Mouse (Mus musculus): ENCODE measurements around the gene 2700097O09Rik. TPM values are rescaled to one million over a fixed set of nuclear protein-coding genes. Genes with fewer than 3 reads are reported as not detected.
A peak's percentile ranks its signal among the peaks of the same experiment; 100 is the strongest.

The 2700097O09Rik gene
- total and polyA plus RNA-seq, 3 experiments, result 14.6 to 18.3 TPM; not detected in 1

DNA sequence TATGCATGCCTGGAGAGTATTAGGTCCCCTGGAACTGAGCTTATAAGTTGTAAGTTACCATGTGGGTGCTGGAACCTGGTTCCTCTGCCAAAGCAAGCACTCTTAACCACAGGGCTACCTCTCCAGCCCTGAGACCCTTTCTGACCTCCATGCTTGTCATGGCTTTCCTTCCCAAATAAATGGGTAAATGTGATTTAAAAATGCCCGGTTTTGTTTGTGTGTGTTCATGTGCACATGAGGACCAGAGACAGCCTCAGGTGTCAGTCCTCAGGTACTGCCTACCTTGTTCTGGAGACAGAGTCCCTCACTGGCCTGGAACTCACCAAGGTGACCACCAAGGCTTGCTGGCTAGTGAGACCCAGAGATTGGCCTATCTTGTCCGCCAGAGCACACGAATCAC is 75.5 kb downstream of the 2700097O09Rik start:
- H3K9ac ChIP-seq (ENCODE audit: control insufficient read depth, low read depth, low read length, poor library complexity, severe bottlenecking), result no peak overlapping the region
- no peak overlapping the region for H3K4me3 ChIP-seq (ENCODE audit: control insufficient read depth in 1 of 2, insufficient read depth in 1 of 2, low read depth in 2 of 2, low read length in 2 of 2)
- H3K27ac ChIP-seq (ENCODE audit: control insufficient read depth, low read depth, low read length), result no peak overlapping the region
- H3K79me2 ChIP-seq (ENCODE audit: control insufficient read depth, insufficient read depth, low read length, poor library complexity), result no peaks in the 10 kb centered on the region
- no peak for TF ChIP-seq MYC (IDR thresholded peaks at IDR 0.05; ENCODE audit: low read depth, low read length)
- no peaks in the 10 kb centered on the region for H3K27me3 ChIP-seq (ENCODE audit: control insufficient read depth in 1 of 2, insufficient read depth in 2 of 2, low read length in 2 of 2)
- H3K36me3 ChIP-seq (ENCODE audit: control insufficient read depth in 1 of 2, insufficient read depth in 2 of 2, low read length in 2 of 2), result peaks cover 0 to 6% of the 10 kb centered on the region in 2 experiments; a peak in 2 of 4 replicates
- H3K9me3 ChIP-seq (replicated peaks; ENCODE audit: insufficient read depth, low read length), result no peaks in the 10 kb centered on the region
- H3K4me1 ChIP-seq (ENCODE audit: control insufficient read depth in 1 of 2, insufficient read depth in 2 of 2, low read length in 2 of 2), result peaks cover 4 to 11% of the 10 kb centered on the region in 2 experiments
- DNase-seq (ENCODE audit: low read depth, low spot score), result no peak

DNA sequence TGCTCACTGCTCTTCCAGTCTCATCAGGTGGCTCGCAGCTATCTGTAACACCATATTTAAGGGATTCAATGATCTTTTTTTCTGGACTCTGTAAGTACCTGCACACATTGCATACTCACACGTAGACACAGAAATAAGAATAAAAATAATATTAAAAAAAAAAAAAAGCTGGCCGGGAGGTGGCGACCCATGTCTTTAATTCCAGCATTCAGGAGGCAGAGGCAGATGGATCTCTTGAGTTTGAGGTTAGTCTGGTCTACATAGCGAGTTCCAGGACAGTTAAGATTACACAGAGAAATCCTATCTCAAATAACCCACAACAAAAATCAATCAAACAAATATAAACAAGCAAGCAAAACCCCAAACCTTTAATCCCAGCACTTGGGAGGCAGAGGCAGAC is 76.1 kb downstream of the 2700097O09Rik start:
- H3K9me3 ChIP-seq (replicated peaks; ENCODE audit: insufficient read depth, low read length), result no peaks in the 10 kb centered on the region
- TF ChIP-seq CHD2 (IDR thresholded peaks at IDR 0.05; ENCODE audit: low read length) (no peak), POLR2A (IDR thresholded peaks at IDR 0.05; ENCODE audit: control insufficient read depth in 1 of 2, insufficient read depth in 1 of 2, low read depth in 1 of 2, low read length in 2 of 2, poor library complexity in 1 of 2) (no peak), SIN3A (IDR thresholded peaks at IDR 0.05; ENCODE audit: low read length) (no peak), ZNF384 (IDR thresholded peaks at IDR 0.05; ENCODE audit: low read depth, low read length) (peak; percentile 62), HCFC1 (IDR thresholded peaks at IDR 0.05; ENCODE audit: low read depth, low read length) (no peak), E2F4 (IDR thresholded peaks at IDR 0.05; ENCODE audit: borderline replicate concordance, low read depth, low read length) (no peak), KAT2A (conservative IDR thresholded peaks at IDR 0.05; ENCODE audit: low read depth, low read length) (no peak), TBP (IDR thresholded peaks at IDR 0.05; ENCODE audit: low read depth, low read length) (no peak), POLR2AphosphoS5 (IDR thresholded peaks at IDR 0.05; ENCODE audit: borderline replicate concordance, low read depth, low read length) (no peak), RCOR1 (IDR thresholded peaks at IDR 0.05; ENCODE audit: low read depth, low read length) (no peak), MYB (IDR thresholded peaks at IDR 0.05; ENCODE audit: low read depth, low read length) (no peak), ZC3H11A (IDR thresholded peaks at IDR 0.05; ENCODE audit: low read depth, low read length) (peak; percentile 71), CTCF (IDR thresholded peaks at IDR 0.05 in 2 of 3, conservative IDR thresholded peaks at IDR 0.05 in 1 of 3; ENCODE audit: control insufficient read depth in 1 of 3, insufficient read depth in 1 of 3, low read depth in 2 of 3, low read length in 3 of 3, poor library complexity in 1 of 3, severe bottlenecking in 1 of 3) (peak in 2 of 3 experiments; percentile 30 to 47; a peak in 3 of 6 replicates), GATA1 (IDR thresholded peaks at IDR 0.05; ENCODE audit: low read depth, low read length) (no peak), RAD21 (IDR thresholded peaks at IDR 0.05; ENCODE audit: low read depth, low read length) (peak; percentile 69), UBTF (IDR thresholded peaks at IDR 0.05; ENCODE audit: borderline replicate concordance, insufficient read depth, low read depth, low read length) (no peak), SMC3 (IDR thresholded peaks at IDR 0.05; ENCODE audit: low read depth, low read length) (peak; percentile 61), JUND (IDR thresholded peaks at IDR 0.05; ENCODE audit: low read depth, low read length) (no peak), CHD1 (IDR thresholded peaks at IDR 0.05; ENCODE audit: low read depth, low read length) (no peak), TAL1 (IDR thresholded peaks at IDR 0.05; ENCODE audit: low read length) (no peak), ELF1 (IDR thresholded peaks at IDR 0.05; ENCODE audit: low read depth, low read length) (no peak)
- no peak overlapping the region for H3K27ac ChIP-seq (ENCODE audit: control insufficient read depth, low read depth, low read length)
- peak; percentile 33 for DNase-seq (ENCODE audit: low read depth, low spot score)
- H3K36me3 ChIP-seq (ENCODE audit: control insufficient read depth in 1 of 2, insufficient read depth in 2 of 2, low read length in 2 of 2), result peaks cover 0 to 6% of the 10 kb centered on the region in 2 experiments; a peak in 2 of 4 replicates
- H3K27me3 ChIP-seq (ENCODE audit: control insufficient read depth in 1 of 2, insufficient read depth in 2 of 2, low read length in 2 of 2), result no peaks in the 10 kb centered on the region
- peaks cover 2 to 11% of the 10 kb centered on the region in 2 experiments for H3K4me1 ChIP-seq (ENCODE audit: control insufficient read depth in 1 of 2, insufficient read depth in 2 of 2, low read length in 2 of 2)
- H3K4me3 ChIP-seq (ENCODE audit: control insufficient read depth in 1 of 2, insufficient read depth in 1 of 2, low read depth in 2 of 2, low read length in 2 of 2), result no peak overlapping the region
- no peak overlapping the region for H3K9ac ChIP-seq (ENCODE audit: control insufficient read depth, low read depth, low read length, poor library complexity, severe bottlenecking)
- no peaks in the 10 kb centered on the region for H3K79me2 ChIP-seq (ENCODE audit: control insufficient read depth, insufficient read depth, low read length, poor library complexity)

All from MEL (cell line).